Mouse (Mus musculus) brain, embryonic 14.5 days (tissue): Measurements from ENCODE around the gene Lrrc18.

ENCODE experiments used
- CTCF ChIP-seq: fragments of 200-500 bp; IDR thresholded peaks from 2 replicates; pipeline ENCODE4 v1.5.1; 2012; ENCODE audit warnings: inconsistent platforms, mild to moderate bottlenecking, moderate library complexity, borderline replicate concordance; ENCODE audit not compliant: insufficient read depth, insufficient read length; ENCODE audit errors: extremely low read depth
- POLR2A ChIP-seq: fragments of 200-500 bp; IDR thresholded peaks from 2 replicates; pipeline ENCODE4 v1.6.1; 2012; ENCODE audit warnings: mild to moderate bottlenecking, inconsistent platforms, borderline replicate concordance; ENCODE audit not compliant: poor library complexity, insufficient read depth, insufficient read length, severe bottlenecking; ENCODE audit errors: extremely low read depth

DNA sequence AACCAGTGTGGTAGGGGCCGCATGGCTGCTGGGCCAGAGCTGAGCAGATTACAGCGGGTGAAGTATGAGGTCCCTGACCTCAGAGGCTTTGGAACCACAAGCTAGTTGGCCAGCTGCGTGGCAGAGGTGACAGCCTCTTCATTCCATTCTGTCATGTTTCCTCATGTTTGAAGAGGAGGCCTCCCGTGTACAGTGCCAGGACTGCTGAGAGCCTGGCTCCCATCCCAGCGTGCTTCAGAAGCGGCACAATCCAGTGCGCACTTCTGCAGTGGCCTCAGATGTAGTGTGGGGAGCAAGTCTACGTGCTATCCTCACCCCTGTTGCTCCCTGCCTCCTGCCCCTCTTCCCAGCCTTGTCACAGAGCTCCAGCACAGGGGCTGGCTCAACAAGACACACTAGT is 34.7 kb upstream of the Lrrc18 start:
- TF ChIP-seq CTCF, result no peak
- no peak for TF ChIP-seq POLR2A
